9 mouse cellular contexts compared by ENCODE assay signal in the genomic region with DNA sequence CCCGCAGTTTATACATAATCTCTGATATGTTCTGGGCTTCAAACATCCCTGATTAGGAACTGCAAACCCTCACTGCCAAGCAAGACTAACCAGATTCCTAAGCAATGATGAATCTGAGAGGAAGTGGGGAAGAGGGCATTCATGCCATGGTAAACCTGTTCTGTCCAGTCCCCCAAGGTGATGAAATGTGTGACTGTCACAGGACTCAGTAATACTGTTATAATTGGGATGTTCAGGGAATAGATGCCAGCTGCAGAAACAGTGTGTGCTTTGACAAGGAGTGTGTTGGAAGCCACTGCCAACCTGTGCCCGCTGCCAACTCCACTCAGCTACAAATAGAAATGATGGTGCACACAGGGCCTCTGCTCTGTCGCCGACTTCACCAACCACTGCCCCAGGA.
DNase-seq lines count a peak whose midpoint lies in the region; ATAC-seq and TF ChIP-seq lines count a peak whose summit lies in the region.
"Had no signal": no experiment of that assay in that cellular context is flagged by ENCODE, and none has a peak within 500 bp of the region (broad histone marks: within the 10 kb centered on the region; RNA-seq: fewer than 3 reads in every experiment).

No protein-coding gene starts in this region.

- no peak overlapping the region for H3K4me2 ChIP-seq in kidney, embryonic 15.5 days
- no peak overlapping the region for H3K4me2 ChIP-seq in liver, postnatal 0 days (ENCODE audit: low read depth, low read length)

- no peak overlapping the region for H3K4me3 ChIP-seq in cerebellum, adult 2 months (replicated peaks; ENCODE audit: insufficient read depth, low read depth, low read length)
- H3K4me3 ChIP-seq in kidney, embryonic 15.5 days (replicated peaks), result no peak overlapping the region
- no peak overlapping the region for H3K4me3 ChIP-seq in liver, postnatal 0 days (ENCODE audit: low read depth, low read length)

- H3K36me3 ChIP-seq in kidney, embryonic 15.5 days, result no peaks in the 10 kb centered on the region
- H3K36me3 ChIP-seq in liver, postnatal 0 days (replicated peaks; ENCODE audit: insufficient read depth, low read length), result no peaks in the 10 kb centered on the region

- DNase-seq in cerebellum, adult 2 months, result peak; percentile 18 to 36
- DNase-seq in 3134 (ENCODE audit: extremely low read depth, insufficient read length, low spot score), result peak; percentile 63
- DNase-seq in gastrocnemius, adult 8-10 months (ENCODE audit: low spot score in 2 of 2), result peak; percentile 22 to 51
- DNase-seq in layer of hippocampus, postnatal 25 days (ENCODE audit: extremely low spot score in 1 of 2, low spot score in 1 of 2), result peak; percentile 13 to 21
- DNase-seq in liver, postnatal 0 days, result no peak

- H3K9ac ChIP-seq in kidney, embryonic 15.5 days, result no peak overlapping the region
- no peak overlapping the region for H3K9ac ChIP-seq in liver, postnatal 0 days (replicated peaks)

- WGBS in cerebellum, adult 2 months, result 27% methylated on average over 4 of the region's 4 CpGs
- WGBS in kidney, embryonic 15.5 days, result 93% methylated on average over 4 of the region's 4 CpGs
- whole genome bisulfite sequencing in liver, postnatal 0 days (ENCODE audit: insufficient replicate concordance), result 75% methylated on average over 4 of the region's 4 CpGs

- no peaks in the 10 kb centered on the region for H3K9me3 ChIP-seq in kidney, embryonic 15.5 days (replicated peaks)
- no peaks in the 10 kb centered on the region for H3K9me3 ChIP-seq in liver, postnatal 0 days (ENCODE audit: low read length)

- H3K27ac ChIP-seq in cerebellum, adult 2 months (ENCODE audit: insufficient read depth, low read length), result no peak overlapping the region
- H3K27ac ChIP-seq in kidney, embryonic 15.5 days, result no peak overlapping the region
- no peak overlapping the region for H3K27ac ChIP-seq in liver, postnatal 0 days (ENCODE audit: low read depth)

- TF ChIP-seq EP300 in liver, postnatal 0 days (IDR thresholded peaks at IDR 0.05; ENCODE audit: low read depth), result no peak

- H3K27me3 ChIP-seq in cerebellum, adult 2 months (ENCODE audit: control insufficient read depth, insufficient read depth, low read length), result no peaks in the 10 kb centered on the region
- no peaks in the 10 kb centered on the region for H3K27me3 ChIP-seq in kidney, embryonic 15.5 days
- H3K27me3 ChIP-seq in liver, postnatal 0 days (ENCODE audit: insufficient read depth, low read length), result no peaks in the 10 kb centered on the region

- no peaks in the 10 kb centered on the region for H3K4me1 ChIP-seq in cerebellum, adult 2 months (ENCODE audit: control insufficient read depth, insufficient read depth, low read length)
- no peaks in the 10 kb centered on the region for H3K4me1 ChIP-seq in kidney, embryonic 15.5 days
- no peaks in the 10 kb centered on the region for H3K4me1 ChIP-seq in liver, postnatal 0 days (ENCODE audit: insufficient read depth)

- TF ChIP-seq POLR2A in cerebellum, adult 2 months (IDR thresholded peaks at IDR 0.05; ENCODE audit: borderline replicate concordance, insufficient read depth, low read length), result no peak

- no peak for TF ChIP-seq CTCF in cerebellum, adult 2 months (IDR thresholded peaks at IDR 0.05; ENCODE audit: borderline replicate concordance, insufficient read depth, low read depth, low read length)
- TF ChIP-seq CTCF in liver, postnatal 0 days (IDR thresholded peaks at IDR 0.05; ENCODE audit: low read depth), result no peak

- no peak for ATAC-seq in cerebellum, adult (ENCODE audit: insufficient number of reproducible peaks, low FRiP score, low TSS enrichment)
- no peak for ATAC-seq in granulocyte monocyte progenitor cell, adult 5-6 weeks (replicated peaks; ENCODE audit: poor library complexity, severe bottlenecking)
- ATAC-seq in kidney, embryonic 15.5 days (replicated peaks; ENCODE audit: low FRiP score), result no peak
- ATAC-seq in liver, postnatal 0 days, result no peak
- ATAC-seq: intestine, postnatal 0 days had no signal
